Mouse (Mus musculus) MEL (cell line): ENCODE results near the gene Tmed8. TPM values are rescaled to one million over a fixed set of nuclear protein-coding genes. Genes with fewer than 3 reads are reported as not detected.

Experiments used
- DNase-seq: peaks from one replicate; pipeline ENCODE4 v3.0.0; 2011; ENCODE audit warnings: low read depth, low spot score
- H3K27ac ChIP-seq: 2 replicates; pipeline ENCODE4 v1.5.1; 2012; ENCODE audit warnings: low read depth, mild to moderate bottlenecking, control low read depth, low read length, moderate library complexity; ENCODE audit not compliant: control insufficient read depth
- H3K27me3 ChIP-seq, 2 experiments: fragments of 150-350 bp in 1 of 2; sonication (generic) in 1 of 2; 2 replicates each; pipeline ENCODE4 v1.6.1; 2012; ENCODE audit warnings: low read length in 2 of 2, mild to moderate bottlenecking in 2 of 2, improper control_type of control experiment in 1 of 2, moderate library complexity in 1 of 2; ENCODE audit not compliant: insufficient read depth in 2 of 2, control insufficient read depth in 1 of 2
- H3K36me3 ChIP-seq, 2 experiments: 2 replicates each; pipeline ENCODE4 v1.6.1; 2012 to 2014; ENCODE audit warnings: low read length in 2 of 2, improper control_type of control experiment in 1 of 2, inconsistent platforms in 1 of 2, mild to moderate bottlenecking in 1 of 2; ENCODE audit not compliant: insufficient read depth in 2 of 2, control insufficient read depth in 1 of 2
- H3K4me1 ChIP-seq, 2 experiments: fragments of 150-350 bp in 1 of 2; sonication (generic) in 1 of 2; 2 replicates each; pipeline ENCODE4 v1.6.1; 2012; ENCODE audit warnings: low read length in 2 of 2, improper control_type of control experiment in 1 of 2, mild to moderate bottlenecking in 1 of 2; ENCODE audit not compliant: insufficient read depth in 2 of 2, control insufficient read depth in 1 of 2
- H3K4me3 ChIP-seq, 2 experiments: fragments of 150-350 bp in 1 of 2; sonication (generic) in 1 of 2; 2 replicates each; pipeline ENCODE4 v1.5.1; 2012; ENCODE audit warnings: low read depth in 2 of 2, low read length in 2 of 2, mild to moderate bottlenecking in 2 of 2, moderate library complexity in 2 of 2, control low read depth in 1 of 2, improper control_type of control experiment in 1 of 2; ENCODE audit not compliant: control insufficient read depth in 1 of 2, insufficient read depth in 1 of 2
- H3K79me2 ChIP-seq: 2 replicates; pipeline ENCODE4 v1.6.1; 2012; ENCODE audit warnings: mild to moderate bottlenecking, low read length, moderate library complexity; ENCODE audit not compliant: control insufficient read depth, poor library complexity, insufficient read depth
- H3K9ac ChIP-seq: 2 replicates; pipeline ENCODE4 v1.6.1; 2012; ENCODE audit warnings: low read depth, mild to moderate bottlenecking, control low read depth, low read length, moderate library complexity; ENCODE audit not compliant: control insufficient read depth, poor library complexity, severe bottlenecking
- H3K9me3 ChIP-seq: fragments of 150-350 bp; sonication (generic); replicated peaks from 2 replicates; pipeline ENCODE4 v1.6.1; 2012; ENCODE audit warnings: mild to moderate bottlenecking, low read length, improper control_type of control experiment, moderate library complexity; ENCODE audit not compliant: insufficient read depth
- BHLHE40 ChIP-seq: IDR thresholded peaks from 2 replicates; pipeline ENCODE4 v1.6.1; 2012; ENCODE audit warnings: low read depth, mild to moderate bottlenecking, inconsistent platforms, low read length, improper control_type of control experiment, borderline replicate concordance
- CTCF ChIP-seq, 3 experiments: IDR thresholded peaks in 2 of 3; conservative IDR thresholded peaks in 1 of 3; 2 replicates each; pipeline ENCODE4 v1.5.1; 2011 to 2012; ENCODE audit warnings: low read length in 3 of 3, low read depth in 2 of 3, mild to moderate bottlenecking in 2 of 3, improper control_type of control experiment in 1 of 3, inconsistent platforms in 1 of 3, mixed read lengths in 1 of 3, moderate library complexity in 1 of 3; ENCODE audit not compliant: control insufficient read depth in 1 of 3, insufficient read depth in 1 of 3, poor library complexity in 1 of 3, severe bottlenecking in 1 of 3
- EP300 ChIP-seq, 2 experiments: IDR thresholded peaks; 2 replicates each; pipeline ENCODE4 v1.6.1; 2011; ENCODE audit warnings: improper control_type of control experiment in 2 of 2, low read length in 2 of 2, low read depth in 1 of 2, mild to moderate bottlenecking in 1 of 2
- ETS1 ChIP-seq: IDR thresholded peaks from 2 replicates; pipeline ENCODE4 v1.6.1; 2012; ENCODE audit warnings: low read depth, mild to moderate bottlenecking, inconsistent platforms, low read length, improper control_type of control experiment, moderate library complexity
- GABPA ChIP-seq: IDR thresholded peaks from 2 replicates; pipeline ENCODE4 v1.6.1; 2012; ENCODE audit warnings: low read depth, mild to moderate bottlenecking, inconsistent platforms, low read length, improper control_type of control experiment, moderate library complexity
- MAFK ChIP-seq: IDR thresholded peaks from 2 replicates; pipeline ENCODE4 v1.6.1; 2011; ENCODE audit warnings: low read depth, mild to moderate bottlenecking, low read length, improper control_type of control experiment, borderline replicate concordance
- MXI1 ChIP-seq: IDR thresholded peaks from 2 replicates; pipeline ENCODE4 v1.6.1; 2011; ENCODE audit warnings: mild to moderate bottlenecking, low read depth, low read length, improper control_type of control experiment
- RAD21 ChIP-seq: IDR thresholded peaks from 2 replicates; pipeline ENCODE4 v1.6.1; 2011; ENCODE audit warnings: mild to moderate bottlenecking, low read depth, low read length, improper control_type of control experiment
- RCOR1 ChIP-seq: IDR thresholded peaks from 2 replicates; pipeline ENCODE4 v1.6.1; 2012; ENCODE audit warnings: low read depth, mild to moderate bottlenecking, inconsistent platforms, low read length, improper control_type of control experiment
- SIN3A ChIP-seq: IDR thresholded peaks from 2 replicates; pipeline ENCODE4 v1.6.1; 2012; ENCODE audit warnings: low read length, improper control_type of control experiment, inconsistent platforms
- SMC3 ChIP-seq: IDR thresholded peaks from 2 replicates; pipeline ENCODE4 v1.6.1; 2011; ENCODE audit warnings: low read depth, low read length, improper control_type of control experiment
- TCF12 ChIP-seq: IDR thresholded peaks from 2 replicates; pipeline ENCODE4 v1.6.1; 2014; ENCODE audit warnings: low read depth, mild to moderate bottlenecking, inconsistent platforms, low read length, improper control_type of control experiment, moderate library complexity
- ZC3H11A ChIP-seq: IDR thresholded peaks from 2 replicates; pipeline ENCODE4 v1.6.1; 2012; ENCODE audit warnings: low read depth, mild to moderate bottlenecking, inconsistent platforms, low read length, improper control_type of control experiment
- polyA plus RNA-seq, 2 experiments: library from polyadenylated mRNA; stranded (reverse) in 1 of 2; unstranded in 1 of 2; fragments of >175 nt in 1 of 2; fragments of >200 nt in 1 of 2; gene quantifications; 2 replicates each; pipeline versions ENCODE4 v1.2.1 to v1.2.4; 2012; ENCODE audit warnings: low replicate concordance in 2 of 2, low read depth in 1 of 2; ENCODE audit not compliant: insufficient read length in 2 of 2, insufficient read depth in 1 of 2, missing spikeins in 1 of 2
- total RNA-seq: library from RNA; depleted of rRNA; stranded (reverse); fragments of 300-350 nt; gene quantifications from 2 replicates; pipeline ENCODE4 v1.2.3, GENCODE M21; 2012

Tmed8 gene
- total and polyA plus RNA-seq, 3 experiments, result 5.0 to 6.9 TPM; not detected in 1

DNA sequence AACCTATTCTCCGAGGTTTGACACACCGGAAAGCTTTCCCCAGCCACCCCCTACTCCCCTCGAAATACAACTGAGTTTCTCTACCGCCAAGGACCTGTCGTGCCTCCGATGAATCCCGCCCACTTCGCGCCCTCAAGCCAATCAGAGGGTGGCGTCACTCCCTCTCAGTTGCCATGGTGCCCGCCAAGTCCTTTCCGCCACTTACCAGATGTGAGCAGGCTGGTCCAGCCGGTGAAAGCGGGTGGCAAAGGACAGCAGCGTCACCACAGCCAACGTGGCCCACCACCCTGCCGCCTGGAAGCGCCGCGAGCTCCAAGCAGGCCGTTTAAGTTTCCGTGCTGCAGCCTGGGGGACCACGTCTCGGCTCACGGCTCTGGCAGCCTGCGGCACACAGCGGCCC is 53.3 kb downstream of the Tmed8 start, which contains the start of gene Gstz1 (continued):
- TF ChIP-seq SIN3A (peak; percentile 91), MAFK (no peak), GABPA (no peak)
- TF ChIP-seq, all 39 proteins: peak for 6

DNA sequence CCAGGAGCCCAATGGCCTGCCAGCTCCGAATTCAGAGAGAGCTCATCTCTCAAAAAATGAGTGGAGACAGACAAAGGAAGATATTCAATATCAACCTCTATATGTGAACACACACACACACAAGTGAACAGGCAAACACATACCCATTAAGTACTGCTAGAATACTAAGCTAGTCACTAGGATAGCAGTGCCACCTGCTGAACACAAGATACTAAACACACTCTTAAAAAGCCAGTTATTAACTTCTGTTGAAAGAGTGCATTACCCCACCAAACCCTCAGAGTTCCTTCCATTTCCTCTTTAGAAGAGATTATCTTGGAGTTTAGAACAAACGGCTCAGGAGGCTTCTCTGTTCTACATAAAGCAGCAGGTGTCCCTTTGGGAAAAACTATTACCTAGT is 58.1 kb downstream of the Tmed8 start:
- TF ChIP-seq MXI1 (no peak), TCF12 (0 out of 2 replicates have a peak, but pooled peaks have one; percentile 13), SMC3 (peak; percentile 43), ETS1 (0 out of 2 replicates have a peak, but pooled peaks have one; percentile 27), ZC3H11A (0 out of 2 replicates have a peak, but pooled peaks have one; percentile 18), CTCF (IDR thresholded peaks at IDR 0.05 in 2 of 3, conservative IDR thresholded peaks at IDR 0.05 in 1 of 3; ENCODE audit: control insufficient read depth in 1 of 3, insufficient read depth in 1 of 3, low read depth in 2 of 3, low read length in 3 of 3, poor library complexity in 1 of 3, severe bottlenecking in 1 of 3) (peak in 1 of 3 experiments; percentile 56; a peak in 2 of 6 replicates), RCOR1 (no peak; the same call in 1 of the 2 replicates), SIN3A (0 out of 2 replicates have a peak, but pooled peaks have one; percentile 26), EP300 (IDR thresholded peaks at IDR 0.05; ENCODE audit: low read depth in 1 of 2, low read length in 2 of 2) (peak; percentile 44 to 48; a peak in 3 of 4 replicates), RAD21 (peak; percentile 49)
- Histone ChIP-seq H3K4me3 (no peak overlapping the region), H3K27ac (no peak overlapping the region; the same call in 1 of the 2 replicates), H3K9ac (no peak overlapping the region), H3K9me3 (no peaks in the 10 kb centered on the region), H3K36me3 (peaks cover 0 to 18% of the 10 kb centered on the region in 2 experiments; a peak in 2 of 4 replicates), H3K4me1 (peaks cover 7 to 9% of the 10 kb centered on the region in 2 experiments), H3K27me3 (no peaks in the 10 kb centered on the region), H3K79me2 (peaks cover 2% of the 10 kb centered on the region)
- DNase-seq, result peak; percentile 63

DNA sequence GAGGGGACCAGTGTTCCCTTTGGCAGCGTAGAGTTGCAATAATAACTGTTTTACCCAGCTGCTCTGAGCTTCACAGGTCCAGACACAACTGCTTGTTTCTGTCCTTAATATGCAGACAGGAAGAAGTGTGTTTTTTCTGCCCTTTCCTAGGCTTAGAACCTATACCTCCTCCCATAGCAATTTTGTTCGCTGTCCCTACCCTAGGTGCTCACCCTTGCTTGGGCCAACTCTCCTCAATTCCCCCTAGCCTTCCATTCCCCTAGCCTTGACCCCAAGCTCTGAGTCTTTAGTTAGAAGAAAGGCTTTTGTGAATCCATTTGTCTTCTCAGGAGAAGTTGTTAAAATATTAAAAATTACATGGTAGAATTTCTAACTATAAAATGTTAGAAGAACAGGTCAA is 61.5 kb downstream of the Tmed8 start:
- TF ChIP-seq BHLHE40, result no peak
- no peak for DNase-seq

More for the DNA sequence above, 61.5 kb downstream of the Tmed8 start:
- Histone ChIP-seq H3K27me3 (no peaks in the 10 kb centered on the region), H3K4me3 (no peak overlapping the region), H3K4me1 (peaks cover 7 to 9% of the 10 kb centered on the region in 2 experiments), H3K9me3 (no peaks in the 10 kb centered on the region), H3K79me2 (peaks cover 2% of the 10 kb centered on the region; the same call in 1 of the 2 replicates), H3K36me3 (peaks cover 0 to 12% of the 10 kb centered on the region in 2 experiments; a peak in 2 of 4 replicates), H3K9ac (no peak overlapping the region), H3K27ac (no peak overlapping the region)
